Mouse (Mus musculus) MEL (cell line): ENCODE results near the gene Fcrlb. TPM values are rescaled to one million over a fixed set of nuclear protein-coding genes. Genes with fewer than 3 reads are reported as not detected.

ENCODE experiments used
- DNase-seq: peaks from one replicate; pipeline ENCODE4 v3.0.0; 2011; ENCODE audit warnings: low read depth, low spot score
- H3K27ac ChIP-seq: 2 replicates; pipeline ENCODE4 v1.5.1; 2012; ENCODE audit warnings: low read depth, mild to moderate bottlenecking, control low read depth, low read length, moderate library complexity; ENCODE audit not compliant: control insufficient read depth
- H3K27me3 ChIP-seq, 2 experiments: fragments of 150-350 bp in 1 of 2; sonication (generic) in 1 of 2; 2 replicates each; pipeline ENCODE4 v1.6.1; 2012; ENCODE audit warnings: low read length in 2 of 2, mild to moderate bottlenecking in 2 of 2, improper control_type of control experiment in 1 of 2, moderate library complexity in 1 of 2; ENCODE audit not compliant: insufficient read depth in 2 of 2, control insufficient read depth in 1 of 2
- H3K36me3 ChIP-seq, 2 experiments: 2 replicates each; pipeline ENCODE4 v1.6.1; 2012 to 2014; ENCODE audit warnings: low read length in 2 of 2, improper control_type of control experiment in 1 of 2, inconsistent platforms in 1 of 2, mild to moderate bottlenecking in 1 of 2; ENCODE audit not compliant: insufficient read depth in 2 of 2, control insufficient read depth in 1 of 2
- H3K4me1 ChIP-seq, 2 experiments: fragments of 150-350 bp in 1 of 2; sonication (generic) in 1 of 2; 2 replicates each; pipeline ENCODE4 v1.6.1; 2012; ENCODE audit warnings: low read length in 2 of 2, improper control_type of control experiment in 1 of 2, mild to moderate bottlenecking in 1 of 2; ENCODE audit not compliant: insufficient read depth in 2 of 2, control insufficient read depth in 1 of 2
- H3K4me3 ChIP-seq, 2 experiments: fragments of 150-350 bp in 1 of 2; sonication (generic) in 1 of 2; 2 replicates each; pipeline ENCODE4 v1.5.1; 2012; ENCODE audit warnings: low read depth in 2 of 2, low read length in 2 of 2, mild to moderate bottlenecking in 2 of 2, moderate library complexity in 2 of 2, control low read depth in 1 of 2, improper control_type of control experiment in 1 of 2; ENCODE audit not compliant: control insufficient read depth in 1 of 2, insufficient read depth in 1 of 2
- H3K79me2 ChIP-seq: 2 replicates; pipeline ENCODE4 v1.6.1; 2012; ENCODE audit warnings: mild to moderate bottlenecking, low read length, moderate library complexity; ENCODE audit not compliant: control insufficient read depth, poor library complexity, insufficient read depth
- H3K9ac ChIP-seq: 2 replicates; pipeline ENCODE4 v1.6.1; 2012; ENCODE audit warnings: low read depth, mild to moderate bottlenecking, control low read depth, low read length, moderate library complexity; ENCODE audit not compliant: control insufficient read depth, poor library complexity, severe bottlenecking
- H3K9me3 ChIP-seq: fragments of 150-350 bp; sonication (generic); replicated peaks from 2 replicates; pipeline ENCODE4 v1.6.1; 2012; ENCODE audit warnings: mild to moderate bottlenecking, low read length, improper control_type of control experiment, moderate library complexity; ENCODE audit not compliant: insufficient read depth
- BHLHE40 ChIP-seq: IDR thresholded peaks from 2 replicates; pipeline ENCODE4 v1.6.1; 2012; ENCODE audit warnings: low read depth, mild to moderate bottlenecking, inconsistent platforms, low read length, improper control_type of control experiment, borderline replicate concordance
- CHD2 ChIP-seq: IDR thresholded peaks from 2 replicates; pipeline ENCODE4 v1.6.1; 2011; ENCODE audit warnings: low read length, improper control_type of control experiment
- CTCF ChIP-seq, 3 experiments: IDR thresholded peaks in 2 of 3; conservative IDR thresholded peaks in 1 of 3; 2 replicates each; pipeline ENCODE4 v1.5.1; 2011 to 2012; ENCODE audit warnings: low read length in 3 of 3, low read depth in 2 of 3, mild to moderate bottlenecking in 2 of 3, improper control_type of control experiment in 1 of 3, inconsistent platforms in 1 of 3, mixed read lengths in 1 of 3, moderate library complexity in 1 of 3; ENCODE audit not compliant: control insufficient read depth in 1 of 3, insufficient read depth in 1 of 3, poor library complexity in 1 of 3, severe bottlenecking in 1 of 3
- E2F4 ChIP-seq: IDR thresholded peaks from 2 replicates; pipeline ENCODE4 v1.6.1; 2011; ENCODE audit warnings: low read depth, low read length, improper control_type of control experiment, borderline replicate concordance
- ELF1 ChIP-seq: IDR thresholded peaks from 2 replicates; pipeline ENCODE4 v1.6.1; 2014; ENCODE audit warnings: low read depth, mild to moderate bottlenecking, inconsistent platforms, low read length, improper control_type of control experiment, moderate library complexity
- EP300 ChIP-seq, 2 experiments: IDR thresholded peaks; 2 replicates each; pipeline ENCODE4 v1.6.1; 2011; ENCODE audit warnings: improper control_type of control experiment in 2 of 2, low read length in 2 of 2, low read depth in 1 of 2, mild to moderate bottlenecking in 1 of 2
- ETS1 ChIP-seq: IDR thresholded peaks from 2 replicates; pipeline ENCODE4 v1.6.1; 2012; ENCODE audit warnings: low read depth, mild to moderate bottlenecking, inconsistent platforms, low read length, improper control_type of control experiment, moderate library complexity
- GABPA ChIP-seq: IDR thresholded peaks from 2 replicates; pipeline ENCODE4 v1.6.1; 2012; ENCODE audit warnings: low read depth, mild to moderate bottlenecking, inconsistent platforms, low read length, improper control_type of control experiment, moderate library complexity
- GATA1 ChIP-seq: IDR thresholded peaks from 2 replicates; pipeline ENCODE4 v1.6.1; 2011; ENCODE audit warnings: low read depth, low read length, improper control_type of control experiment
- HCFC1 ChIP-seq: IDR thresholded peaks from 2 replicates; pipeline ENCODE4 v1.6.1; 2012; ENCODE audit warnings: low read depth, mild to moderate bottlenecking, inconsistent platforms, low read length, improper control_type of control experiment, moderate library complexity
- JUND ChIP-seq: IDR thresholded peaks from 2 replicates; pipeline ENCODE4 v1.6.1; 2011; ENCODE audit warnings: low read depth, mild to moderate bottlenecking, improper control_type of control experiment, low read length
- KAT2A ChIP-seq: conservative IDR thresholded peaks from 2 replicates; pipeline ENCODE4 v1.6.1; 2012; ENCODE audit warnings: low read depth, low read length, improper control_type of control experiment, inconsistent platforms
- MAX ChIP-seq: IDR thresholded peaks from 2 replicates; pipeline ENCODE4 v1.6.1; 2011; ENCODE audit warnings: low read length, improper control_type of control experiment
- MEF2A ChIP-seq: IDR thresholded peaks from 2 replicates; pipeline ENCODE4 v1.6.1; 2014; ENCODE audit warnings: low read depth, mild to moderate bottlenecking, inconsistent platforms, low read length, improper control_type of control experiment; ENCODE audit not compliant: poor library complexity, insufficient replicate concordance, severe bottlenecking; ENCODE audit errors: extremely low read depth
- MXI1 ChIP-seq: IDR thresholded peaks from 2 replicates; pipeline ENCODE4 v1.6.1; 2011; ENCODE audit warnings: mild to moderate bottlenecking, low read depth, low read length, improper control_type of control experiment
- MYB ChIP-seq: IDR thresholded peaks from 2 replicates; pipeline ENCODE4 v1.6.1; 2011; ENCODE audit warnings: mild to moderate bottlenecking, low read depth, low read length, improper control_type of control experiment
- MYC ChIP-seq: IDR thresholded peaks from 2 replicates; pipeline ENCODE4 v1.6.1; 2011; ENCODE audit warnings: low read depth, mild to moderate bottlenecking, low read length, improper control_type of control experiment, moderate library complexity
- NRF1 ChIP-seq: IDR thresholded peaks from 2 replicates; pipeline ENCODE4 v1.6.1; 2014; ENCODE audit warnings: low read depth, mild to moderate bottlenecking, inconsistent platforms, low read length, improper control_type of control experiment, moderate library complexity; ENCODE audit not compliant: poor library complexity, insufficient read depth, severe bottlenecking
- POLR2A ChIP-seq, 2 experiments: IDR thresholded peaks; 2 replicates each; pipeline ENCODE4 v1.6.1; 2011 to 2012; ENCODE audit warnings: low read length in 2 of 2, mild to moderate bottlenecking in 2 of 2, control low read depth in 1 of 2, improper control_type of control experiment in 1 of 2, low read depth in 1 of 2, moderate library complexity in 1 of 2; ENCODE audit not compliant: control insufficient read depth in 1 of 2, insufficient read depth in 1 of 2, poor library complexity in 1 of 2
- RAD21 ChIP-seq: IDR thresholded peaks from 2 replicates; pipeline ENCODE4 v1.6.1; 2011; ENCODE audit warnings: mild to moderate bottlenecking, low read depth, low read length, improper control_type of control experiment
- RCOR1 ChIP-seq: IDR thresholded peaks from 2 replicates; pipeline ENCODE4 v1.6.1; 2012; ENCODE audit warnings: low read depth, mild to moderate bottlenecking, inconsistent platforms, low read length, improper control_type of control experiment
- SIN3A ChIP-seq: IDR thresholded peaks from 2 replicates; pipeline ENCODE4 v1.6.1; 2012; ENCODE audit warnings: low read length, improper control_type of control experiment, inconsistent platforms
- SMC3 ChIP-seq: IDR thresholded peaks from 2 replicates; pipeline ENCODE4 v1.6.1; 2011; ENCODE audit warnings: low read depth, low read length, improper control_type of control experiment
- TAL1 ChIP-seq: IDR thresholded peaks from 2 replicates; pipeline ENCODE4 v1.6.1; 2012; ENCODE audit warnings: mild to moderate bottlenecking, inconsistent platforms, low read length, moderate library complexity, mixed read lengths
- TBP ChIP-seq: IDR thresholded peaks from 2 replicates; pipeline ENCODE4 v1.8.0; 2011; ENCODE audit warnings: low read depth, low read length, improper control_type of control experiment
- TCF12 ChIP-seq: IDR thresholded peaks from 2 replicates; pipeline ENCODE4 v1.6.1; 2014; ENCODE audit warnings: low read depth, mild to moderate bottlenecking, inconsistent platforms, low read length, improper control_type of control experiment, moderate library complexity
- USF1 ChIP-seq: IDR thresholded peaks from 2 replicates; pipeline ENCODE4 v1.6.1; 2014; ENCODE audit warnings: low read depth, mild to moderate bottlenecking, inconsistent platforms, low read length, improper control_type of control experiment, moderate library complexity
- USF2 ChIP-seq, 2 experiments: IDR thresholded peaks; 2 replicates each; pipeline ENCODE4 v1.6.1; 2011 to 2012; ENCODE audit warnings: improper control_type of control experiment in 2 of 2, low read length in 2 of 2, borderline replicate concordance in 1 of 2, inconsistent platforms in 1 of 2, low read depth in 1 of 2, mild to moderate bottlenecking in 1 of 2; ENCODE audit not compliant: insufficient read depth in 1 of 2
- ZC3H11A ChIP-seq: IDR thresholded peaks from 2 replicates; pipeline ENCODE4 v1.6.1; 2012; ENCODE audit warnings: low read depth, mild to moderate bottlenecking, inconsistent platforms, low read length, improper control_type of control experiment
- ZKSCAN1 ChIP-seq: IDR thresholded peaks from 2 replicates; pipeline ENCODE4 v1.6.1; 2012; ENCODE audit warnings: low read depth, mild to moderate bottlenecking, inconsistent platforms, low read length, improper control_type of control experiment, moderate library complexity
- ZMIZ1 ChIP-seq: IDR thresholded peaks from 2 replicates; pipeline ENCODE4 v1.6.1; 2012; ENCODE audit warnings: low read depth, mild to moderate bottlenecking, inconsistent platforms, low read length, improper control_type of control experiment, moderate library complexity
- ZNF384 ChIP-seq: IDR thresholded peaks from 2 replicates; pipeline ENCODE4 v1.6.1; 2012; ENCODE audit warnings: low read depth, mild to moderate bottlenecking, inconsistent platforms, low read length, improper control_type of control experiment
- polyA plus RNA-seq, 2 experiments: library from polyadenylated mRNA; stranded (reverse) in 1 of 2; unstranded in 1 of 2; fragments of >175 nt in 1 of 2; fragments of >200 nt in 1 of 2; gene quantifications; 2 replicates each; pipeline versions ENCODE4 v1.2.1 to v1.2.4; 2012; ENCODE audit warnings: low replicate concordance in 2 of 2, low read depth in 1 of 2; ENCODE audit not compliant: insufficient read length in 2 of 2, insufficient read depth in 1 of 2, missing spikeins in 1 of 2
- total RNA-seq: library from RNA; depleted of rRNA; stranded (reverse); fragments of 300-350 nt; gene quantifications from 2 replicates; pipeline ENCODE4 v1.2.3, GENCODE M21; 2012

Gene Fcrlb
- total and polyA plus RNA-seq, 3 experiments = not detected

- TF ChIP-seq USF2 (IDR thresholded peaks at IDR 0.05; ENCODE audit: borderline replicate concordance in 1 of 2, insufficient read depth in 1 of 2, low read depth in 1 of 2, low read length in 2 of 2) (no peak), TBP (0 out of 2 replicates have a peak, but pooled peaks have one; percentile 1), CHD2 (no peak), ELF1 (peak; percentile 92), MAX (no peak), SMC3 (peak; percentile 70), MXI1 (no peak), POLR2A (IDR thresholded peaks at IDR 0.05; ENCODE audit: control insufficient read depth in 1 of 2, insufficient read depth in 1 of 2, low read depth in 1 of 2, low read length in 2 of 2, poor library complexity in 1 of 2) (no peak)
Measured at GRCm38 (mm10) chr1:170900799-170901467, 11.8 kb downstream of the Fcrlb start (continued).

- DNase-seq = peak; percentile 62
- H3K9me3 ChIP-seq = no peaks in the 10 kb centered on the region
- H3K4me1 ChIP-seq = peaks cover 15 to 21% of the 10 kb centered on the region in 2 experiments
- H3K4me3 ChIP-seq = peak overlapping the region; percentile 53 to 72
- H3K79me2 ChIP-seq = no peaks in the 10 kb centered on the region
- H3K9ac ChIP-seq = peak overlapping the region; percentile 39
- peaks cover 0 to 13% of the 10 kb centered on the region in 2 experiments; a peak in 2 of 4 replicates for H3K36me3 ChIP-seq
- H3K27me3 ChIP-seq = no peaks in the 10 kb centered on the region
- H3K27ac ChIP-seq = no peak overlapping the region
- TF ChIP-seq GABPA (no peak), NRF1 (no peak), ZC3H11A (no peak), ZKSCAN1 (no peak), ZNF384 (no peak), CTCF (IDR thresholded peaks at IDR 0.05 in 2 of 3, conservative IDR thresholded peaks at IDR 0.05 in 1 of 3; ENCODE audit: control insufficient read depth in 1 of 3, insufficient read depth in 1 of 3, low read depth in 2 of 3, low read length in 3 of 3, poor library complexity in 1 of 3, severe bottlenecking in 1 of 3) (no peak), TCF12 (peak; percentile 51; the same call in 1 of the 2 replicates), MYC (no peak), RAD21 (no peak), ELF1 (0 out of 2 replicates have a peak, but pooled peaks have one; percentile 19), BHLHE40 (no peak), MEF2A (no peak), E2F4 (no peak), SIN3A (0 out of 2 replicates have a peak, but pooled peaks have one; percentile 19), ETS1 (no peak), USF2 (IDR thresholded peaks at IDR 0.05; ENCODE audit: borderline replicate concordance in 1 of 2, insufficient read depth in 1 of 2, low read depth in 1 of 2, low read length in 2 of 2) (no peak), ZMIZ1 (no peak), KAT2A (no peak), GATA1 (peak; percentile 78), SMC3 (no peak), MXI1 (no peak; the same call in 1 of the 2 replicates), HCFC1 (no peak), USF1 (no peak), MAX (no peak), MYB (0 out of 2 replicates have a peak, but pooled peaks have one; percentile 37), RCOR1 (0 out of 2 replicates have a peak, but pooled peaks have one; percentile 19), EP300 (IDR thresholded peaks at IDR 0.05; ENCODE audit: low read depth in 1 of 2, low read length in 2 of 2) (peak in 1 of 2 experiments; percentile 69; a peak in 2 of 4 replicates), JUND (no peak), TAL1 (no peak)
Measured at GRCm38 (mm10) chr1:170898413-170899075, 14.2 kb downstream of the Fcrlb start.
